Mouse (Mus musculus): ENCODE results near the gene Agpat3. TPM values are rescaled to one million over a fixed set of nuclear protein-coding genes. Genes with fewer than 3 reads are reported as not detected.

Agpat3 gene
- polyA plus RNA-seq, 1 experiment: 95.0 TPM

DNA sequence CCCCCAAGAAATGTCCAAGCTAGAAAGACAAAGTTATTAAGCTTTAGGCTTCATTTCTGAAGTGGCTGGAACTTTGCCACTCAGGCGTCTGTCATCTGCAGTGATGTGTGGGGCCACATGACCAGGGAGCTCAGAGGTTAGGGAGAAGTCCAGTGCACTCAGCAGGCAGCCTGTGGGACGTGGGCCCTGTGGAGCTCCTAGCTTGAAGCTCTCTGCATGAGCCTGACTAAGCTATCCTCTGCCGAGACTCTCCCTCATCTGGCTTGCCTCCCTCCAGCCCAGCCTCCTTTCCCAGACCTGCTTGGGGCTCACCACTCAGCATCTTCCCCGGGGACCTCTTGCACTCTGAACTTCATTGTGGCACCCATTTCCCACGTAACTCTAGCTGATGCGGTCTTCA lies 4.8 kb downstream of the Agpat3 start:
- peaks cover 92% of the 10 kb centered on the region for H3K79me2 ChIP-seq (ENCODE audit: control insufficient read depth, insufficient read depth)
- H3K36me3 ChIP-seq (ENCODE audit: control insufficient read depth, insufficient read depth): peaks cover 4% of the 10 kb centered on the region
- no peaks in the 10 kb centered on the region for H3K27me3 ChIP-seq (ENCODE audit: control insufficient read depth, insufficient read depth, insufficient read length)

DNA sequence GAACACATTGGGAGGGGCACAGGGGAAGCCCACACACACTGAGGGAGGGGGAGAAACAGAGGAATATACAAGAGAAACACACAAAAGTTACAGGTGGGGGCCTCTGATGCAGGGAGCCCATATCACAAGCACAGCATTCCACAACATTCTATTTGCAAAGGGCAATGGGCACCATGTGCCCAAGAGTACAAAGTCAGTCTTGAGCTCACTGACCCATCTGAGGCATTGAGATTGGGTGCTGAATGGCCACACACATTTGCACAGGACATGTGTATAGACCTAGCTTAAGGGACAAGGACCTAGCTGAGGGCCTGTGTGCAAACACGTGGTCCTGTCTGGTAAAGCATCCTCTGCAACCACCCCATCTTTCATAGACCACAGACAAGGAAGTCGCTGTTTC lies 6.8 kb downstream of the Agpat3 start:
- H3K4me3 ChIP-seq (ENCODE audit: insufficient read depth, poor library complexity, severe bottlenecking): no peak overlapping the region
- H3K36me3 ChIP-seq (ENCODE audit: control insufficient read depth, insufficient read depth): peaks cover 4% of the 10 kb centered on the region
- peaks cover 28% of the 10 kb centered on the region for H3K79me3 ChIP-seq (ENCODE audit: low read depth)
- no peaks in the 10 kb centered on the region for H3K27me3 ChIP-seq (ENCODE audit: control insufficient read depth, insufficient read depth, insufficient read length)
- H3K79me2 ChIP-seq (ENCODE audit: control insufficient read depth, insufficient read depth): peaks cover 99% of the 10 kb centered on the region
- TF ChIP-seq CEBPB (IDR thresholded peaks at IDR 0.05; ENCODE audit: low read depth): no peak
- TF ChIP-seq MYOG (IDR thresholded peaks at IDR 0.05; ENCODE audit: control insufficient read depth, extremely low read depth, insufficient read length): no peak
- no peak for TF ChIP-seq USF1 (IDR thresholded peaks at IDR 0.05; ENCODE audit: low read depth)
- no peak for TF ChIP-seq MAX (IDR thresholded peaks at IDR 0.05)
- no peak for TF ChIP-seq CTCF (IDR thresholded peaks at IDR 0.05; ENCODE audit: control insufficient read depth, insufficient read depth, insufficient read length)
- no peak for TF ChIP-seq FOSL1 (IDR thresholded peaks at IDR 0.05; ENCODE audit: insufficient read depth, low read length, poor library complexity, severe bottlenecking)
- no peak for TF ChIP-seq MYOD1 (IDR thresholded peaks at IDR 0.05; ENCODE audit: control insufficient read depth, insufficient read length, low read depth)
- no peak overlapping the region for H3ac ChIP-seq (ENCODE audit: control insufficient read depth, insufficient read length, low read depth)

More for the DNA sequence above, 4.8 kb downstream of the Agpat3 start:
- TF ChIP-seq FOSL1 (IDR thresholded peaks at IDR 0.05; ENCODE audit: insufficient read depth, low read length, poor library complexity, severe bottlenecking) (no peak), CTCF (IDR thresholded peaks at IDR 0.05; ENCODE audit: control insufficient read depth, insufficient read depth, insufficient read length) (no peak)
- peaks cover 31% of the 10 kb centered on the region for H3K79me3 ChIP-seq (ENCODE audit: low read depth)
- no peak overlapping the region for H3ac ChIP-seq (ENCODE audit: control insufficient read depth, insufficient read length, low read depth)
- no peak overlapping the region for H3K4me3 ChIP-seq (ENCODE audit: insufficient read depth, poor library complexity, severe bottlenecking)

DNA sequence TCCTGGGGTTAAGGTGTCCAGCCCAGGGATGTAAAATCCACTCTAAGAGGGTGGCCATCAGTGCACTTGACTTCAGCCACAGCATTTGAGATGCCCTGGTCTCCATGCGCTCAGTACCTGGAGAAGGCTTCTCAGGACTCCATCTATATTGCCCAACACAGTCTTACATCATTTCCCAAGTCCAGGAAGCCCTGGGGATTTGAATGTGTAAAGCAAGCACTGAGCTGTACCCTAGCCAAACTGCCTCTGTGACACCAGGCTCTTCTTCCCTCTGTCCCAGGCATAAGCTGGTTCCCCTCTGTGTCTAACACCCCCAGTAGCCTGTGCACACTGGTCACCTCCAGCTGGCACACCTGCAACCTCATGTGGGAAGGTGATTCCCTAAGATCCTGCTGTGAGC lies 10.2 kb downstream of the Agpat3 start:
- H3K36me3 ChIP-seq (ENCODE audit: control insufficient read depth, insufficient read depth): peaks cover 4% of the 10 kb centered on the region
- H3K79me3 ChIP-seq (ENCODE audit: low read depth): peaks cover 23% of the 10 kb centered on the region
- no peaks in the 10 kb centered on the region for H3K27me3 ChIP-seq (ENCODE audit: control insufficient read depth, insufficient read depth, insufficient read length)
- H3K79me2 ChIP-seq (ENCODE audit: control insufficient read depth, insufficient read depth): peaks cover 88% of the 10 kb centered on the region
- TF ChIP-seq MYOG (IDR thresholded peaks at IDR 0.05; ENCODE audit: control insufficient read depth, extremely low read depth, insufficient read length) (no peak), USF1 (IDR thresholded peaks at IDR 0.05; ENCODE audit: low read depth) (no peak), MAX (IDR thresholded peaks at IDR 0.05) (no peak), CEBPB (IDR thresholded peaks at IDR 0.05; ENCODE audit: low read depth) (no peak), CTCF (IDR thresholded peaks at IDR 0.05; ENCODE audit: control insufficient read depth, insufficient read depth, insufficient read length) (no peak), FOSL1 (IDR thresholded peaks at IDR 0.05; ENCODE audit: insufficient read depth, low read length, poor library complexity, severe bottlenecking) (no peak), MYOD1 (IDR thresholded peaks at IDR 0.05; ENCODE audit: control insufficient read depth, insufficient read length, low read depth) (no peak)
- H3ac ChIP-seq (ENCODE audit: control insufficient read depth, insufficient read length, low read depth): no peak overlapping the region
- no peak overlapping the region for H3K4me3 ChIP-seq (ENCODE audit: insufficient read depth, poor library complexity, severe bottlenecking)

DNA sequence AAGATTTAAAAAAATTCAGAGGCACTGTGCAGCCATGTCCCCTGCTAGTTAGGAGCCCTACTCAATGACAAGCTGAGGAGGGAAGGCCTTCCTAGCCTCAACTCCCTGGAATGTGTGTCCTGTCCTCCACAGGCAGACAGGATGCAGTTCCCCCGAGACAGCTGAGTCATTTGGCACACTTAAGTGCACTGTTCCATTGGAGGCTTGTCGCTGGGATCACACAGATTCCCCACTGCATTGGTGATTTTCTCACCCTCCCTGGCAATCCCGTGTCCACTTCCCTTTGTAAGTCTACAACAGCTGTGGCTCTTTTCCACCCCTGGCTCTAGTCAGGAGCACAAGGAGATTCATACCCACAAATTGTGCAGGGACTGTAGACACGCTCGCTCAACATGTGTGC lies 14.1 kb downstream of the Agpat3 start:
- H3K79me3 ChIP-seq (ENCODE audit: low read depth): peaks cover 17% of the 10 kb centered on the region

DNA sequence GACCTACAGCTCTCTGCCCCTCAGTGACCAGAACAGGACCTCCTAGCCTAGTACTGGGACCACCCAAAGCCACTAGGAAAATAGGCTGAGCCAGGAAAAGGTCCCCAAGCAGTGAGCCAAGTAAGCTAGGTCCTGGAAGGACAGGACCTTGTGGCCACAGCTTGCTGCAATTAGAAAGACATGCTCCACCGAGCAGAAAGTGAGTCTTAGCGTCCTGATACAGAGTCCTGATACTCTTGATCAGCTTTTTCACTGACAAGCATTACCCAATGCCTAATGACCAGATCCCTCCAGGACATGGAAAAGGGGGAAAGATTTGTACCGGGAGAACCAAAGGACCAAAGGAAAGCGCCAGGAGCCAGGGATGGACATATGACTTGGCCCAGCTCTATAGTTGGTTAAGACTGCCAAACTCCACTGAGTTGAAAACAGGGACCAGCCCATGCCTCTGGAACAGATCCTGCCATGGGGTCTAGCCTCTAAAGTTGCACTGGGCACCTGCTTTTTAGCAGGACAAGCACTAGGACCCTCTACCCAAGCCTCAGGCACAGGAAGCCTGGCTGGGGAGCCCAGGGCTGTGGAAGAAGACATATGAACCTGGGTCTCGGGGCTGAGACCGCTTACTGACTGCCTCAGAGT lies 17.2 kb downstream of the Agpat3 start:
- no peak for TF ChIP-seq CTCF (IDR thresholded peaks at IDR 0.05; ENCODE audit: control insufficient read depth, insufficient read depth, insufficient read length)
- TF ChIP-seq CEBPB (IDR thresholded peaks at IDR 0.05; ENCODE audit: low read depth): no peak
- no peak for TF ChIP-seq MYOD1 (IDR thresholded peaks at IDR 0.05; ENCODE audit: control insufficient read depth, insufficient read length, low read depth)
- TF ChIP-seq USF1 (IDR thresholded peaks at IDR 0.05; ENCODE audit: low read depth): no peak
- TF ChIP-seq MYOG (IDR thresholded peaks at IDR 0.05; ENCODE audit: control insufficient read depth, extremely low read depth, insufficient read length): no peak
- no peak for TF ChIP-seq MAX (IDR thresholded peaks at IDR 0.05)
- TF ChIP-seq FOSL1 (IDR thresholded peaks at IDR 0.05; ENCODE audit: insufficient read depth, low read length, poor library complexity, severe bottlenecking): no peak
- Histone ChIP-seq H3K79me2 (ENCODE audit: control insufficient read depth, insufficient read depth) (peaks cover 71% of the 10 kb centered on the region), H3K79me3 (ENCODE audit: low read depth) (peaks cover 19% of the 10 kb centered on the region), H3K4me3 (ENCODE audit: insufficient read depth, poor library complexity, severe bottlenecking) (no peak overlapping the region), H3ac (ENCODE audit: control insufficient read depth, insufficient read length, low read depth) (no peak overlapping the region), H3K36me3 (ENCODE audit: control insufficient read depth, insufficient read depth) (no peaks in the 10 kb centered on the region), H3K27me3 (ENCODE audit: control insufficient read depth, insufficient read depth, insufficient read length) (no peaks in the 10 kb centered on the region)

More for the DNA sequence above, 14.1 kb downstream of the Agpat3 start:
- TF ChIP-seq USF1 (IDR thresholded peaks at IDR 0.05; ENCODE audit: low read depth) (no peak), MYOD1 (IDR thresholded peaks at IDR 0.05; ENCODE audit: control insufficient read depth, insufficient read length, low read depth) (peak; percentile 59), CEBPB (IDR thresholded peaks at IDR 0.05; ENCODE audit: low read depth) (no peak), FOSL1 (IDR thresholded peaks at IDR 0.05; ENCODE audit: insufficient read depth, low read length, poor library complexity, severe bottlenecking) (peak; percentile 43), MYOG (IDR thresholded peaks at IDR 0.05; ENCODE audit: control insufficient read depth, extremely low read depth, insufficient read length) (no peak), CTCF (IDR thresholded peaks at IDR 0.05; ENCODE audit: control insufficient read depth, insufficient read depth, insufficient read length) (no peak), MAX (IDR thresholded peaks at IDR 0.05) (peak; percentile 13)
- Histone ChIP-seq H3K27me3 (ENCODE audit: control insufficient read depth, insufficient read depth, insufficient read length) (no peaks in the 10 kb centered on the region), H3K36me3 (ENCODE audit: control insufficient read depth, insufficient read depth) (no peaks in the 10 kb centered on the region), H3K4me3 (ENCODE audit: insufficient read depth, poor library complexity, severe bottlenecking) (no peak overlapping the region), H3K79me2 (ENCODE audit: control insufficient read depth, insufficient read depth) (peaks cover 88% of the 10 kb centered on the region), H3ac (ENCODE audit: control insufficient read depth, insufficient read length, low read depth) (peak overlapping the region; percentile 8)

DNA sequence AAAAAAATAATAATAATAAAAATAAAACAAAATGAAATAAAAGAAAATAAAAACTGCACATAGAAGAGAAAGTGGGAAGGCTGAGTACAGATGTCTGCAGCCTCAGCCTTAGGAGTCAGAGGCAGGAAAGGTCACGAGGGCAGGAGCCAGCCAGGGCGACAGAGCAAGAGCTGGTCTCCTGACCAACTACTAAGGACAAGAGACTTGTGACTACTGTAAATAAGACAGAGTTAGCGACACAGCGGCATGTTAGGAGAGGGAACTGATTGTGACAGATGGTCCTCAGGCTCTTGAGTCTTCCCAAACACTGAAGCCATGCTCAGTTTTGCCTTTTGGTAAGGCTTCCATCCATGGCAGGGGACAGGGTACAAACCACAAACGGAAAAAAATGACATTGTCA lies 20.7 kb downstream of the Agpat3 start:
- Histone ChIP-seq H3K4me3 (ENCODE audit: insufficient read depth, poor library complexity, severe bottlenecking) (no peak overlapping the region), H3K79me3 (ENCODE audit: low read depth) (peaks cover 11% of the 10 kb centered on the region), H3K36me3 (ENCODE audit: control insufficient read depth, insufficient read depth) (peaks cover 16% of the 10 kb centered on the region), H3K79me2 (ENCODE audit: control insufficient read depth, insufficient read depth) (peaks cover 61% of the 10 kb centered on the region), H3K27me3 (ENCODE audit: control insufficient read depth, insufficient read depth, insufficient read length) (no peaks in the 10 kb centered on the region), H3ac (ENCODE audit: control insufficient read depth, insufficient read length, low read depth) (no peak overlapping the region)
- TF ChIP-seq USF1 (IDR thresholded peaks at IDR 0.05; ENCODE audit: low read depth): no peak
- no peak for TF ChIP-seq CTCF (IDR thresholded peaks at IDR 0.05; ENCODE audit: control insufficient read depth, insufficient read depth, insufficient read length)
- TF ChIP-seq CEBPB (IDR thresholded peaks at IDR 0.05; ENCODE audit: low read depth): no peak
- TF ChIP-seq MYOG (IDR thresholded peaks at IDR 0.05; ENCODE audit: control insufficient read depth, extremely low read depth, insufficient read length): no peak
- TF ChIP-seq FOSL1 (IDR thresholded peaks at IDR 0.05; ENCODE audit: insufficient read depth, low read length, poor library complexity, severe bottlenecking): no peak
- no peak for TF ChIP-seq MAX (IDR thresholded peaks at IDR 0.05)
- TF ChIP-seq MYOD1 (IDR thresholded peaks at IDR 0.05; ENCODE audit: control insufficient read depth, insufficient read length, low read depth): no peak

Data from C2C12 (cell line).